8 mouse cellular contexts compared by ENCODE assay signal in the genomic region with DNA sequence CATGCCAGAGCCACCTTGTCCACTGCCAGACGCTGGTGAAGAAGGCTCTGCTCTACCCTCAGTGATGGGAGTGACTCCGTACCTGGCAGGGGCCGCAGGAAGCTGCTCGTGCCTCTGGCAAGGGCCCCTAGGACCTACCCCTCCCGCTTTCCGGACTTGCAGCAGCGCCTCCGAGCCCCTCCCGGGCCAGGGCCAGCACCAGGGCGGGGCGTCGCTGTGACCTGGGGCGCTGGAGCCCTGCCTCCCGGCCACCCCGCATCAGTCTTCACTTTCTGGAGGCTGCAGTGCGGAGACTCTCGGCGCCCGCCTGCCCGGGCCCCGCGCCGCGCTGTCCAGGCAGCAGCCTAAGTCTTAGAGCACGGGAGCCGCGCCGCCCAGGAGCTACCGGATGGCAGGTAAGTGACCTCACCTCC. TPM values are rescaled to one million over a fixed set of nuclear protein-coding genes. Genes with fewer than 3 reads are reported as not detected.
DNase-seq lines count a peak whose midpoint lies in the region; ATAC-seq and TF ChIP-seq lines count a peak whose summit lies in the region.

No protein-coding gene starts in this region.

- no peak overlapping the region for H3K9ac ChIP-seq in liver, embryonic 16.5 days (ENCODE audit: low read depth, low read length)

- H3K27me3 ChIP-seq in liver, embryonic 16.5 days (ENCODE audit: control insufficient read depth, insufficient read depth, low read depth, low read length) = peaks cover 13% of the 10 kb centered on the region
- no peaks in the 10 kb centered on the region; the same call in 1 of the 2 replicates for H3K27me3 ChIP-seq in cerebellum, adult 2 months (ENCODE audit: control insufficient read depth, insufficient read depth, low read length)

- H3K36me3 ChIP-seq in liver, embryonic 16.5 days (ENCODE audit: control insufficient read depth, insufficient read depth) = no peaks in the 10 kb centered on the region

- peak; percentile 30; the same call in 1 of the 2 replicates for ATAC-seq in liver, embryonic 16.5 days (ENCODE audit: low read depth)

- TF ChIP-seq POLR2A in cerebellum, adult 2 months (IDR thresholded peaks at IDR 0.05; ENCODE audit: borderline replicate concordance, insufficient read depth, low read length) = no peak

- no peak for TF ChIP-seq CTCF in cerebellum, adult 2 months (IDR thresholded peaks at IDR 0.05; ENCODE audit: borderline replicate concordance, insufficient read depth, low read depth, low read length)

- H3K4me2 ChIP-seq in liver, embryonic 16.5 days (ENCODE audit: low read depth, low read length) = peak overlapping the region; percentile 53

- no peaks in the 10 kb centered on the region for H3K9me3 ChIP-seq in liver, embryonic 16.5 days (replicated peaks; ENCODE audit: control insufficient read depth, low read length)

- peak; percentile 19 to 26 for DNase-seq in cerebellum, postnatal 25 days
- no peak for DNase-seq in cerebellum, postnatal 36 days
- peak; percentile 25 for DNase-seq in thymus, postnatal 4 days
- DNase-seq in thymus, postnatal 10 days (ENCODE audit: low spot score in 2 of 2) = no peak
- no peak for DNase-seq in layer of hippocampus, postnatal 36 days
- DNase-seq in thymus, postnatal 25 days = no peak
- DNase-seq in cerebellum, adult 2 months = no peak

- WGBS in liver, embryonic 16.5 days (ENCODE audit: insufficient replicate concordance) = 3% methylated on average over 29 of the region's 29 CpGs
- 7% methylated on average over 29 of the region's 29 CpGs for WGBS in cerebellum, adult 2 months

- no peaks in the 10 kb centered on the region for H3K4me1 ChIP-seq in liver, embryonic 16.5 days (ENCODE audit: control insufficient read depth, low read depth, low read length)
- H3K4me1 ChIP-seq in cerebellum, adult 2 months (ENCODE audit: control insufficient read depth, insufficient read depth, low read length) = peaks cover 9% of the 10 kb centered on the region

- H3K4me3 ChIP-seq in liver, embryonic 16.5 days (ENCODE audit: low read depth, low read length) = peak overlapping the region; percentile 33
- H3K4me3 ChIP-seq in cerebellum, adult 2 months (replicated peaks; ENCODE audit: insufficient read depth, low read depth, low read length) = no peak overlapping the region

- no peak overlapping the region for H3K27ac ChIP-seq in liver, embryonic 16.5 days (ENCODE audit: low read length)
- H3K27ac ChIP-seq in cerebellum, adult 2 months (ENCODE audit: insufficient read depth, low read length) = no peak overlapping the region

RNA-seq across cellular contexts. Expression of gene Syt15, which starts 0.4 kb away (rescaled TPM):
- polyA plus RNA-seq in liver, embryonic 16.5 days (2015; fragmentation: Nextera tagmentation; extraction: Ambion mirVana) = 0.57 and 0.63 TPM in 2 replicates
- total RNA-seq in layer of hippocampus, postnatal 36 days (2021) = under 1 TPM; 0.40 to 0.45 TPM
- polyA plus RNA-seq in cerebellum, adult 2 months (2012; rRNA removed) = 0.56 and 0.92 TPM in 2 replicates

RNA-seq across cellular contexts. Expression of gene Gprin2, which starts 18.3 kb away (rescaled TPM):
- polyA plus RNA-seq in liver, embryonic 16.5 days (2015; fragmentation: Nextera tagmentation; extraction: Ambion mirVana) = 0.02 and 0.09 TPM in 2 replicates
- 1 to 10 TPM; 1.4 to 2.9 TPM for total RNA-seq in layer of hippocampus, postnatal 36 days (2021)
- polyA plus RNA-seq in cerebellum, adult 2 months (2012; rRNA removed) = 1.5 and 1.6 TPM in 2 replicates

Comparison
In these comparisons a context has a peak if more than half of its experiments do, and no peak if none do; other contexts are left out.
1. DNase-seq: peak in cerebellum, postnatal 25 days (2 of 2) and thymus, postnatal 4 days (single experiment); none in cerebellum, postnatal 36 days (0 of 2), thymus, postnatal 10 days (0 of 2), layer of hippocampus, postnatal 36 days (0 of 2), thymus, postnatal 25 days (single experiment) and cerebellum, adult 2 months (0 of 2).